Mouse (Mus musculus) heart, adult 2 months (tissue): ENCODE data around the gene Ncaph2.

Experiments used
- CTCF ChIP-seq: fragments of 200-600 bp; IDR thresholded peaks from 2 replicates; pipeline ENCODE4 v1.8.1; 2022; ENCODE audit warnings: antibody characterized with exemption, mild to moderate bottlenecking, moderate library complexity
- EP300 ChIP-seq: fragments of 200-500 bp; IDR thresholded peaks from 2 replicates; pipeline ENCODE4 v1.6.1; 2011; ENCODE audit warnings: low read depth, low read length, control low read depth; ENCODE audit not compliant: insufficient read depth
- POLR2A ChIP-seq: fragments of 200-500 bp; IDR thresholded peaks from 2 replicates; pipeline ENCODE4 v1.6.1; 2011; ENCODE audit warnings: mild to moderate bottlenecking, low read depth, low read length, control low read depth; ENCODE audit not compliant: insufficient read depth

DNA sequence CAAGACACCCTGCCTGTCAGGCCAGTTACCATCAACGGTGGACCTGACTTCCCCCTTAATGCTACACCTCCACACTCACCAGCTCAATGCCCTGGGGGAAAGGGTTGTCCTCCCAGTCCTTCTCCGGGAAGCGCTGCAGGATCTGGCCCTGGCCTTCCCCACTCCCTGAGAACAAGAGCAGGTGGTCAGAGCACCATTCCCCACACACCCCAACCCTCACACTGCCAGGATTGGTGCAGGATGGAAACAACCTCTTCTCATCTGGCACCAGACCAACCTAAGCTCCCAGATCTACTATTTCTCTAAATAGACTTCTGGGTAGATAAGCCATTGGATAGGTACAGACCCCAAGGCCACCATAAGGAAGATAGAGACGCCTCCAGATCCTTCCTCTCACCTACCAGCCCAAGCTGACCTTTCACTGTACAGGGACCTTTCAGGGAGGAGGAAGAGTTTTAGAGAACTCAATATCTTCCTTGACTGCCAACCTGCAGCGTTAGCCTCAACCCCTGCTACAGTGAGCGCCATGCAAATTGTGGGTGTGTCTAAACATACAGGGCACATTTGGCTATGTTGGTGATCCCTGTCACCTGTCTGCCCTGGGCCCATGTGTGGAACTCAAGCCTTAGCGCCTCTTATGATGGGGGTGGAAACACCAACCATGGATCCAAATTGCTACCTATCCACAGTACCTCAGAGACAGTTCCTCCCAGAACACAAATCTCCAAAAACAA, 46.9 kb upstream of the Ncaph2 start:
- no peak for TF ChIP-seq POLR2A
- TF ChIP-seq CTCF = no peak
- TF ChIP-seq EP300 = no peak
